Mouse (Mus musculus): ENCODE data around the gene Msrb3.

- no peak for TF ChIP-seq CTCF (IDR thresholded peaks at IDR 0.05; ENCODE audit: borderline replicate concordance, insufficient read depth, low read length)
- TF ChIP-seq POLR2A (IDR thresholded peaks at IDR 0.05; ENCODE audit: low read depth, low read length), result no peak
Measured at GRCm38 (mm10) chr10:120946847-120947246, 47.9 kb upstream of the Msrb3 start.

All from embryonic fibroblast, embryonic 13.5 days (primary cell).